Mouse (Mus musculus) liver, postnatal 0 days (tissue): ENCODE results near the gene Stt3b. TPM values are rescaled to one million over a fixed set of nuclear protein-coding genes. Genes with fewer than 3 reads are reported as not detected.

Source experiments
- ATAC-seq: fragments of 200-750 bp; cut with Nextera tagmentation; 2 replicates; pipeline ENCODE4 v1.8.0; 2017; ENCODE audit warnings: mild to moderate bottlenecking, moderate library complexity
- DNase-seq: peaks from one replicate; pipeline ENCODE4 v3.0.0-alpha.2; 2016
- H3K27ac ChIP-seq: fragments of 300-500 bp; sonication (generic); 2 replicates; pipeline ENCODE4 v1.5.1; 2014; ENCODE audit warnings: antibody characterized with exemption, moderate library complexity, mild to moderate bottlenecking, low read depth
- H3K27me3 ChIP-seq: fragments of 300-500 bp; sonication (generic); 2 replicates; pipeline ENCODE4 v1.6.1; 2014; ENCODE audit warnings: low read length, control low read depth, mixed read lengths; ENCODE audit not compliant: insufficient read depth
- H3K36me3 ChIP-seq: fragments of 300-500 bp; sonication (generic); replicated peaks from 2 replicates; pipeline ENCODE4 v1.6.1; 2014; ENCODE audit warnings: mild to moderate bottlenecking, control low read depth, low read length, moderate library complexity, mixed read lengths; ENCODE audit not compliant: insufficient read depth
- H3K4me1 ChIP-seq: fragments of 300-500 bp; sonication (generic); 2 replicates; pipeline ENCODE4 v1.6.1; 2014; ENCODE audit warnings: antibody characterized with exemption, mild to moderate bottlenecking, control low read depth; ENCODE audit not compliant: insufficient read depth
- H3K4me2 ChIP-seq: fragments of 300-500 bp; sonication (generic); 2 replicates; pipeline ENCODE4 v1.6.1; 2014; ENCODE audit warnings: low read depth, mild to moderate bottlenecking, low read length, moderate library complexity, mixed read lengths
- H3K4me3 ChIP-seq: fragments of 300-500 bp; sonication (generic); 2 replicates; pipeline ENCODE4 v1.5.1; 2014; ENCODE audit warnings: low read depth, low read length
- H3K9ac ChIP-seq: fragments of 300-500 bp; sonication (generic); replicated peaks from 2 replicates; pipeline ENCODE4 v1.6.1; 2014; ENCODE audit warnings: mild to moderate bottlenecking, moderate library complexity
- H3K9me3 ChIP-seq: fragments of 300-500 bp; sonication (generic); 2 replicates; pipeline ENCODE4 v1.6.1; 2016; ENCODE audit warnings: mild to moderate bottlenecking, control low read depth, low read length, mixed read lengths
- CTCF ChIP-seq: sonication (generic); IDR thresholded peaks from 2 replicates; pipeline ENCODE4 v1.5.1; 2016; ENCODE audit warnings: antibody characterized with exemption, low read depth
- EP300 ChIP-seq: IDR thresholded peaks from 2 replicates; pipeline ENCODE4 v1.6.1; 2016; ENCODE audit warnings: antibody characterized with exemption, low read depth, mild to moderate bottlenecking
- WGBS: fragments of 180-500 bp; shearing (Covaris S2); extraction: QIAGEN DNeasy Blood & Tissue Kit; methylation state at CpG from one replicate; pipeline ENCODE4 v1.1.7; 2014; ENCODE audit not compliant: insufficient replicate concordance; 5-methylcytosine and 5-hydroxymethylcytosine counted together
- polyA plus RNA-seq: library from polyadenylated mRNA; unstranded; fragments of >200 nt; fragmentation: Nextera tagmentation; extraction: Ambion mirVana; gene quantifications from 2 replicates; pipeline ENCODE4 v1.2.1, GENCODE M21; 2015

Gene Stt3b
- polyA plus RNA-seq, 1 experiment from 2014 or later, result 43.8 TPM

DNA sequence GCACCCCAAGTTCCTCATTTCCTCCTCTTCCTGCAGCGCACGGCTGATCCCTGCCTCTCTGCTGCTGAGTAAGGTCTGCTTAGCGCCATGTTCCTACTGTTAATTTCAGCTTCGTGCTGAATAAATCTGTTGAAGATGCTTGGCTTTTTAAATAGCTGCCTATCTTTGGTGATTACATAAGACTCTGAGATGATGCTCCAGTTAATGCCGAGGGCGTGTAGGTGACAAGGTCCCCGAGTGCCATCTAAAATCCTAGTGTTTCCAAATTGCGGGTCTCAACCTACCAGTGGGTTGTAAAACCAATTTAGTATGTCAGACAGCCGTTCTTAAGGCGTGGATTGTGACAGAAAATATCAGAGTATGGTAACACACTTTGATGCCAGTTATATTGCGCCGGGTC lies 99.7 kb downstream of the Stt3b start:
- TF ChIP-seq CTCF, result no peak
- TF ChIP-seq EP300, result no peak
- Histone ChIP-seq H3K9me3 (no peaks in the 10 kb centered on the region), H3K36me3 (no peaks in the 10 kb centered on the region), H3K4me3 (no peak overlapping the region), H3K4me1 (peaks cover 7% of the 10 kb centered on the region), H3K9ac (no peak overlapping the region), H3K27ac (no peak overlapping the region), H3K27me3 (no peaks in the 10 kb centered on the region), H3K4me2 (no peak overlapping the region)
- DNase-seq (no peak), ATAC-seq (no peak)
- 84% methylated on average over 12 of the region's 12 CpGs for WGBS

DNA sequence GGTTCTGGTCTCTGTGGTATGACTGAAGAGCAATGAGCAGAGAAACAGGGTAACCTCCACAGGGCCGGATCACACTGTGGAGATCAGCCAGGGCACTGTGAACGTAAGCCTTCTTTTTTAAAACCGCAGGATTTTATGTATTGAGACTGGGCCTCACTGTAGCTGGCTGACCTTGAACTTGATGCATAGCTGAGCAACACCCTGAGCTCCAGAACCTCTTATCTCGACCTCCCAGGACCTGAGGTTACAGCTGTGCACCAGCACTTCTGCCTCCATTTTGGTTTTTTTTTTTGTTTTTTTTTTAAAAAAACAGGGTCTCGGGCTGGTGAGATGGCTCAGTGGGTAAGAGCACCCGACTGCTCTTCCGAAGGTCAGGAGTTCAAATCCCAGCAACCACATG lies 100.5 kb downstream of the Stt3b start:
- Histone ChIP-seq H3K27ac (no peak overlapping the region), H3K9me3 (no peaks in the 10 kb centered on the region), H3K4me3 (no peak overlapping the region), H3K4me2 (no peak overlapping the region), H3K27me3 (no peaks in the 10 kb centered on the region), H3K9ac (no peak overlapping the region), H3K36me3 (no peaks in the 10 kb centered on the region), H3K4me1 (peaks cover 8% of the 10 kb centered on the region)
- DNase-seq (no peak), ATAC-seq (peak; percentile 78)
- 61% methylated on average over 7 of the region's 7 CpGs for WGBS
- no peak for TF ChIP-seq EP300
- no peak for TF ChIP-seq CTCF

DNA sequence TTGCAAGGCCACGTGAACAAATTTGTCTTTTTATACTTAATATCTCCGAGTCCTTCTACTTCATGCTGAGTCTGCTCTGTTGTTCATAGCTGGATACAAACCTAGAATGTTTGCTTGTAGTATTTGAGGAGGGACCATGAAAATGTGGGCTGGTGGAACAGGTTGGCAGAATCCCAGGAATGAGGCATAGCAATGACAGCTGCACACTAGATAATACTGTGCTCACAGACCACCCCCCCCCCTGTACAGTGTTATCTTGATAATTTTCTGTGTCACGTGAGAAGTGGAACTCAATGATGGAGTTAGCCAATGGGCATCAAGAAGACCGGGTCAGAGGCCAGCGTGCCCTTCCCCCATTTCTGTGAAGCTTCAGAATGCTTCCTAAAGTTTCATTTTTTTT lies 104.0 kb downstream of the Stt3b start:
- Histone ChIP-seq H3K36me3 (no peaks in the 10 kb centered on the region), H3K9me3 (no peaks in the 10 kb centered on the region), H3K4me3 (no peak overlapping the region), H3K9ac (no peak overlapping the region), H3K4me1 (peaks cover 8% of the 10 kb centered on the region), H3K27me3 (no peaks in the 10 kb centered on the region), H3K27ac (no peak overlapping the region), H3K4me2 (no peak overlapping the region)
- 56% methylated on average over 5 of the region's 5 CpGs for WGBS
- TF ChIP-seq EP300, result no peak
- TF ChIP-seq CTCF, result no peak
- DNase-seq (no peak), ATAC-seq (peak; percentile 21; the same call in 1 of the 2 replicates)

- peak overlapping the region; percentile 27; the same call in 1 of the 2 replicates for H3K4me2 ChIP-seq
- ATAC-seq (no peak), DNase-seq (no peak)
- 10% methylated on average over 6 of the region's 6 CpGs for WGBS
- TF ChIP-seq EP300, result no peak
- no peak for TF ChIP-seq CTCF
- H3K9me3 ChIP-seq, result no peaks in the 10 kb centered on the region
- H3K27me3 ChIP-seq, result no peaks in the 10 kb centered on the region
- H3K4me1 ChIP-seq, result peaks cover 8% of the 10 kb centered on the region
- H3K36me3 ChIP-seq, result no peaks in the 10 kb centered on the region
- no peak overlapping the region for H3K4me3 ChIP-seq
- no peak overlapping the region for H3K27ac ChIP-seq
- no peak overlapping the region for H3K9ac ChIP-seq
Observed at GRCm38 (mm10) chr9:115205491-115205890, 104.7 kb downstream of the Stt3b start.

- H3K27me3 ChIP-seq, result no peaks in the 10 kb centered on the region
- WGBS, result 46% methylated on average over 6 of the region's 6 CpGs
- no peak for DNase-seq
- H3K9me3 ChIP-seq, result no peaks in the 10 kb centered on the region
- no peaks in the 10 kb centered on the region for H3K36me3 ChIP-seq
- H3K4me2 ChIP-seq, result no peak overlapping the region
- peaks cover 8% of the 10 kb centered on the region for H3K4me1 ChIP-seq
- H3K9ac ChIP-seq, result no peak overlapping the region
- TF ChIP-seq CTCF, result no peak
- ATAC-seq, result no peak
- no peak overlapping the region for H3K27ac ChIP-seq
- H3K4me3 ChIP-seq, result no peak overlapping the region
Observed at GRCm38 (mm10) chr9:115203136-115203535, 107.1 kb downstream of the Stt3b start.

DNA sequence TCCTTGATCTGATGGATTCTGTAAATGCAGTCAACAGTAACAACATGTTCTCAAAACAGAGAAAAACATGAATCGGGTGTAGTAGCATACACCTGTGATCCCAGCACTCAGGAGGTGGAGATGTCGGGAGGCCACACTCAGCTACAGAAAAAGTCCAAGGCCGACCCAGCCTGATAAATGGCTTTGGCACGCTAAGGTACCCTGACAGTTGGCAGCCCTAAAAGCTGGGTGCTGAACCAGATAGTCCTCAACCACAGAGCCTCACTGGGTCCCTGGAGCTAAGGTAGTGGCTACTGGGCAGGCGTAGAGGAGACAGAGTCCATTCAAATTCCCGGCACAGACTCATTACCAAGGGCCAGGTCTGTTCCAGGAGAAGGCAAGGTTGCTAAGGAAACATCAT lies 109.0 kb downstream of the Stt3b start:
- ATAC-seq (no peak), DNase-seq (no peak)
- no peak overlapping the region for H3K27ac ChIP-seq
- WGBS, result 70% methylated on average over 6 of the region's 6 CpGs
- no peaks in the 10 kb centered on the region for H3K36me3 ChIP-seq
- no peak overlapping the region for H3K4me2 ChIP-seq
- TF ChIP-seq EP300 (no peak), CTCF (no peak)
- H3K27me3 ChIP-seq, result no peaks in the 10 kb centered on the region
- no peak overlapping the region for H3K9ac ChIP-seq
- no peaks in the 10 kb centered on the region for H3K9me3 ChIP-seq
- H3K4me1 ChIP-seq, result peaks cover 7% of the 10 kb centered on the region
- H3K4me3 ChIP-seq, result no peak overlapping the region

GRCm38 (mm10) chr9:115200166-115200862 lies 109.9 kb downstream of the Stt3b start:
- DNase-seq (no peak), ATAC-seq (no peak)
- TF ChIP-seq EP300, result no peak
- no peak for TF ChIP-seq CTCF
- Histone ChIP-seq H3K9ac (no peak overlapping the region), H3K27ac (no peak overlapping the region), H3K9me3 (no peaks in the 10 kb centered on the region), H3K4me1 (no peaks in the 10 kb centered on the region), H3K4me2 (no peak overlapping the region), H3K4me3 (no peak overlapping the region), H3K36me3 (no peaks in the 10 kb centered on the region), H3K27me3 (no peaks in the 10 kb centered on the region)
- WGBS, result 82% methylated on average over 15 of the region's 15 CpGs
